Mouse (Mus musculus) cortical plate, adult 2 months (tissue): ENCODE results near the gene Amotl2. TPM values are rescaled to one million over a fixed set of nuclear protein-coding genes. Genes with fewer than 3 reads are reported as not detected.
"Not testable (repeated sequence)": the region's sequence is repeated elsewhere in the genome, so short reads cannot be mapped to it uniquely, and the experiment has no call there.

Source experiments
- H3K27ac ChIP-seq: fragments of 200-500 bp; 2 replicates; pipeline ENCODE4 v1.5.1; 2012; ENCODE audit warnings: low read length, control low read depth, inconsistent platforms; ENCODE audit not compliant: insufficient read depth
- H3K4me1 ChIP-seq: fragments of 200-500 bp; 2 replicates; pipeline ENCODE4 v1.6.1; 2011; ENCODE audit warnings: low read length; ENCODE audit not compliant: control insufficient read depth, insufficient read depth
- H3K4me3 ChIP-seq: fragments of 200-500 bp; 2 replicates; pipeline ENCODE4 v1.5.1; 2011; ENCODE audit warnings: mild to moderate bottlenecking, low read length, control low read depth; ENCODE audit not compliant: insufficient read depth
- CTCF ChIP-seq: fragments of 200-500 bp; IDR thresholded peaks from 2 replicates; pipeline ENCODE4 v1.5.1; 2011; ENCODE audit warnings: mild to moderate bottlenecking, control low read depth, low read length; ENCODE audit not compliant: insufficient read depth; ENCODE audit errors: extremely low read depth
- POLR2A ChIP-seq: fragments of 200-500 bp; IDR thresholded peaks from 2 replicates; pipeline ENCODE4 v1.6.1; 2011; ENCODE audit warnings: mild to moderate bottlenecking, low read length, control low read depth; ENCODE audit not compliant: insufficient read depth; ENCODE audit errors: extremely low read depth
- polyA plus RNA-seq: library from polyadenylated mRNA; depleted of rRNA; stranded (reverse); fragments of >200 nt; gene quantifications from 2 replicates; pipeline ENCODE4 v1.2.3, GENCODE M21; 2012

Amotl2 gene
- polyA plus RNA-seq, 1 experiment: 16.1 TPM

DNA sequence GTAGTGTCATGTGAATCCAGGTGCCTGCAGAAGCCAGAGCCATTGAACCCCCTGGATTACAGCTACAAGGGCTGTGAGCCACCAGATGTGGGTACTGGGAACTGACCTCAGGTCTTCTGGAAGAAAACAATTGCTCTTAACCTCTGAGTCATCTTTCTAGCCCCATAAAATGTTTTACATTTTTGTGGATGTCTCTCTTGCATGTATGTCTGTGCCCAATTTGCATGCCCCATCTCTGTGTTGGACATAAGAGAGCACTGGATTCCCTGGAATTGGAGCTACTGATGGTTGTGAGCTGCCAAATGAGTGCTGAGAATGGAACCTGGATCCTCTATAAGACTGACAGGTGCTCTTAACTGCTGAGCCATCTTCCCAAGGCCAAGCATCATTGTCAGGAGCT lies 36.8 kb downstream of the Amotl2 start:
- TF ChIP-seq CTCF (no peak), POLR2A (no peak)
- H3K4me1 ChIP-seq: no peaks in the 10 kb centered on the region
- no peak overlapping the region for H3K4me3 ChIP-seq
- H3K27ac ChIP-seq: no peak overlapping the region

DNA sequence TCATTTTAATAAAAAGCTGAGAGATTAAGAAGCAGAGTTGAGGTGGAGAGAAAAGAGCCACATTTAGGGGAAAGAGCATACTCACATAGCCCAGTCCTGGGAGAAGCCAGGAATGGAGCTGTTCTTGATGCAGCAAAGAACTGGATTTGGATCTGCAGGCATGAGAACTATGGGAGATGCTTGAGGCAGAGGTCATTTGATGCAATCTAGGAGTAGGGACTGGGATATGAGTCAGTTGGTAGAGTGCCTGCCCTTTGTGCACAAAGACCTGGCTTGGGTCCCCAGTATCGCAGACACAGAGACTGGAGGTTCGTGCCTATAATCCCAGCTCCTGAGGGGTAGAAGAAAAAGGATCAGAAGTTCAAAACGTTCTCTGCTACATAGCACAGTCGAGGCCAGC lies 38.7 kb downstream of the Amotl2 start:
- Histone ChIP-seq H3K4me1 (no peaks in the 10 kb centered on the region), H3K4me3 (no peak overlapping the region), H3K27ac (no peak overlapping the region)
- TF ChIP-seq POLR2A: no peak
- no peak for TF ChIP-seq CTCF

DNA sequence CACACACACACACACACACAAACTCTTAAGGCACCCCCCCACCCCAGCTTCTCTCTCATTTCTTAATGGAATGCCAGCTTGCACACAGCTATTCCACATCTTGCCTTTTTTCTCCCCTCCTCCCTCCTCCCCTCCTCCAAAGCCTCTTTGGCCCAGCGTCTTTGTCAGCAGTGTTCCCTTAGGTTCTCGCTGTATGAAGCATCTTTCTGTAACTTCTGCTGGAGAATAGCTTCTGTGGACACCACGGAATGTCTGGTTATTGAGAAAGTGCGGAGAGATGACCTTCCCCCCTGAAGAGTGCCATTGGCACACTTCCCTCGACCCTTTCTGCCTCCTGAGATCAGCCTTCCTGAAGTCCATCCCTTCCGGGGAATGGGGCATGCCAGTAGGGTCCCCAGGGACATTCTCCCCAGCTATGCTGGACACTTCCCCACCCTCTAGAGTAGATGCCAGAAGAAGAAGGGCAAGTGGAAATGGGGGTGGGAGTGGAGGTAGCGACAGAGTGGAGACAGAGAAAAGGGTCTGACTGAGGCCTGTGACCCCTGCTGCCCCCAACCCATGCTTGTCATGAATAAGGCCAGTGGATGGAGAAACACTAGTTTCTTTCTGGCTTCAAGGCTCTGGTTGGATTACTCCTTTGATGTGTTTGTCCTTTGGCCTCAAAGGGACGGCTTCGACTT lies 39.3 kb downstream of the Amotl2 start:
- no peak for TF ChIP-seq POLR2A
- no peak for TF ChIP-seq CTCF
- H3K27ac ChIP-seq: no peak overlapping the region
- H3K4me1 ChIP-seq: no peaks in the 10 kb centered on the region
- no peak overlapping the region for H3K4me3 ChIP-seq

DNA sequence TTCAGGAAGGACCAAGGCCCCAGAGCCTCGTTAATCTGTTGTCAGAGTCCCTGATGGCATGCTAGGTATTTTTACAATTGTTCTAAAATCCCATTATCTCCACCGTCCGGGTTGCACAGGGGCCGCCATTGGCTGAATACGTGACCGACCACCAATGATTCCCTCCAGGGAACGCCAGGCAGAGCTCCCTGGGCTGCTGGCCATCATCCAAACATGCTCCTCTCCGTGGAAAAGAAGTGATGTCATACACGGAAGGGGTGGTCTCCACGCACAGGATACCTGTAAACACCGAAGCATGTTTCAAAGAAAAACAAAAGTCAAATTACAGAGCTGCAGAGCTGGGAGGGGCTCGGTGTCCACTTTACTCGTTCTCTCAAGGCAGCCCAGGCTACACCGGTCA lies 39.9 kb downstream of the Amotl2 start:
- H3K4me3 ChIP-seq: no peak overlapping the region
- H3K4me1 ChIP-seq: no peaks in the 10 kb centered on the region
- TF ChIP-seq POLR2A: no peak
- TF ChIP-seq CTCF: no peak
- no peak overlapping the region for H3K27ac ChIP-seq

DNA sequence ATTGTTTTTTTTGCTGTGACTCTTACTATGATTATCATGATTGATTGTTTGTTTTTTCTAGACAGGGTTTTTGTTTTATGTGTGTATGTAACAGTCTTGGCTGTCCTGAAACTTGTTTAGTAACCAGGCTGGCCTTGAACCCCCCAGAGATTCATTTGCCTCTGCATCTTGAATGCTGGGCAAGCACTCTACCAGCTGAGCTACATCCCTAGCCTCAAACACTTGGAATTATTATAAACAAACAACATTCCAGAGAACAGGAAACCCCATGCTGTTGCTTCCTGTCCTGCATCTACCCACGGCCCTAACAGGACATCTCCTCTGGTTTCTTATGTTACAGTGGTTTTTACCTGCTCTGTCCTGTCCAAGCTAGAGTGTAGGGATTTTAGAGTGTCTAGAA lies 42.4 kb downstream of the Amotl2 start:
- Histone ChIP-seq H3K4me1 (no peaks in the 10 kb centered on the region), H3K4me3 (no peak overlapping the region), H3K27ac (no peak overlapping the region)
- TF ChIP-seq CTCF: no peak

DNA sequence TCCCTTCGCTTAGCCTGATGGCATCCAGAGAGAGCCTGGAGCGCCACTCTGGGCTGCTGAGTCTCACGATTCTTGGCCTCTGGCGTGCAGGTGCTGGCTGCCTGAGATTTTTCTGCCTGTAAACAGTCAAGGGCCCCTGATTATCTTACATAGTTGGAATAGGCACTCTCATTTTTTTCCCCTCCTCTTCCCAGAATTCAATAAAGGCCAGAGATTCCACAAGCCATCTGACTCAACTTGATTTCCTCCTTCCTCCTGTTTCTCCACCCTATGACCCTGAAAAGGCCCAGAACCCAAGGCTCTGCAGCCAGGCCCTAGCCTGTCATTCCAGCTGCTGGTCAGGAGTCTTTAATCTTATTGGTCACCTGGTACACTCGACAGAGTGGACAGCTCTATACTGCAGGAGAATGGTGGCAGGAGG lies 43.1 kb downstream of the Amotl2 start:
- Histone ChIP-seq H3K4me3 (no peak overlapping the region), H3K4me1 (no peaks in the 10 kb centered on the region), H3K27ac (no peak overlapping the region)
- TF ChIP-seq CTCF: no peak
- no peak for TF ChIP-seq POLR2A

DNA sequence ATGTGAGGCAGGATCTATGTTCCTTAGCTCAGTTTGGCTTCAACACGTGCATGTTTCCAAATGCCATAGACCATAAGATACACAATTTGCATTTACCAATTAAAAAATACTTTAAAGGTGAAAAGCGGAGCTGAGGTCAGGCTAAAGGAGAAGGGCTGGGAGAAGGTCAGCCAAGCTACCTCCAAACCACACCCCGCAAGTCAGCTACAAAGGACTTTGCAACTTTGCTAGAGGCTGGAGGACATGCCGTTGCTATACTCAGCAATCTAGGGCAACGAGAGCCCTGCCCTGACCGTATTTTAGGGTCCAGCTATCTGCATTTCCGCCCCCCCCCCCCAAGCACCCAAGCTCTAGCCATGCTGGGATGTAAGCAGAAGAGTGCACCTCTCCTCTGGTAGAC lies 45.1 kb downstream of the Amotl2 start:
- no peak overlapping the region for H3K4me3 ChIP-seq
- H3K4me1 ChIP-seq: no peaks in the 10 kb centered on the region
- TF ChIP-seq CTCF (no peak), POLR2A (no peak)
- no peak overlapping the region for H3K27ac ChIP-seq

DNA sequence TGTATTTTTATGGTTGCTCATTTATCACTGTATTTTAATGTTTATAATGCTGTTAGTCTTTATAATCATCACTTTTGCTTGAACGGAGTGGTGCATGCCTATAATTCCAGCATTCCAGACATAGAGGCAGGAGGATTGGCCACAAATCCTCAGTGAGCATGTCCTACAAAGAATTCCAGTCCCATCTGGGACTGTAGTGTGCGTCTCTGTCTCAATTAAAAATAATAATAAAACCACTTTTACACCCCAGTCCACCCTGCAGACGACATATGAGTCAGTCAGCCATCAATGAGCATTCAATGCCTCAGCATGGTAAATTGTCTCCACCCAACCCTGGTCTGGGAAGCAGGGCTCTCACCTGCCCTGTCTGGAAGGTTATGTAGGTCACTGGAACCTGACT lies 46.4 kb downstream of the Amotl2 start:
- H3K27ac ChIP-seq: no peak overlapping the region
- TF ChIP-seq CTCF (no peak), POLR2A (no peak)
- H3K4me3 ChIP-seq: no peak overlapping the region
- H3K4me1 ChIP-seq: no peaks in the 10 kb centered on the region

DNA sequence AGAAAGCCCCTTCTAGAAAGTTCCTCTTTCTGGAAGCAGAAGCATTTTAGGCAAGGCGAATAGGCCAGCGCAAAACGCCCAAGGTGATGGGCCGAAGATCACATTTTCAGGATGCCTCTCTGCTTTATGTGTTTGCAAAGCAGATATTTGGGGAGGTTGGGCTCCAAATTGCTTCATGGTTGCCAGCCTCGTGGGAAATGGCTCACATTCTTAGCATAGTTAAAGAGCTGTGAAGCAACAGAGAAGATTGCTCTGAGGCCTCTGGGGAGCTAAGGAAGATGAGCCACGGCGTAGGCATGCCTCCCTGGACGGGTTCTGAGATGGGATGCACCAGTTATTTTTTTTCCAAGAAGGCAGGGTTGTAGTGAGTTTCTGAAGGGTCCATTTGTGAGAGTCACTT lies 47.0 kb downstream of the Amotl2 start:
- Histone ChIP-seq H3K4me3 (no peak overlapping the region), H3K27ac (no peak overlapping the region), H3K4me1 (no peaks in the 10 kb centered on the region)
- TF ChIP-seq CTCF (no peak), POLR2A (no peak)

DNA sequence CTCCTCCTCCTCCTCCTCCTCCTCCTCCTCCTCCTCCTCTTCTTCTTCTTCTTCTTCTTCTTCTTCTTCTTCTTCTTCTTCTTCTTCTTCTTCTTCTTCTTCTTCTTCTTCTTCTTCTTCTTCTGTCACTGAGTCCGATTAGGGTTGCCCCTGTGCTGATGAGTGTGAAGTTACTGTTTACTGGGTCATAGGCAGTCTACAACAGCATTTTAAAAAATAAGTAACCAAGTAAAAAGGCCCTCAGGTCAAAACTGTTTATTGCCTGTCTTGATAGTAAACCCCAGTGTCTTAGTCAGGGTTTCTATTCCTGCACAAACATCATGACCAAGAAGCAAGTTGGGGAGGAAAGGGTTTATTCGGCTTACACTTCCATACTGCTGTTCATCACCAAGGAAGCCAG lies 48.1 kb downstream of the Amotl2 start:
- not testable (repeated sequence) for H3K27ac ChIP-seq, H3K4me3 ChIP-seq, H3K4me1 ChIP-seq

DNA sequence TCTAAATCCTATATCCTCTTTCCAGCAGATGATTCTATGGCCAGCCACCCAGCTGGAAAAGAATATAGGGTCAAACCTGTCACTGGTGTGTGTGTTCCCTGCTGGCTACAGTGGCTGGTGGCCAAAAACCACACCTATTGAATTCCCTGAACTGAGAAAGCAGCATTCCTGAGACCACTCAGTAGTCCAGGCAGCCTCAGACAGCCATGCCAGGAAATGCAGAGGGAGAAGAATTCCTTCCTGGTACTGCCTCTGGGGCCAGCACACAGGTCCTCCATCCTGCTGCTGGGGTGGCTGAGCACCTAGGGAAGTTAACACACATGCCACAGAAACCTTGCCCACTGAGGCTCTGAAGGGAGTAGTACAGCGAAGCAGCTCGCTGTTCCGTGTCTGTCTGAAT lies 50.3 kb downstream of the Amotl2 start:
- TF ChIP-seq CTCF: no peak
- TF ChIP-seq POLR2A: no peak
- H3K4me3 ChIP-seq: no peak overlapping the region

More for the DNA sequence above, 50.3 kb downstream of the Amotl2 start:
- Histone ChIP-seq H3K4me1 (no peaks in the 10 kb centered on the region), H3K27ac (no peak overlapping the region)
